Comparison of ENCODE assay signal across 21 mouse cellular contexts in the genomic region with DNA sequence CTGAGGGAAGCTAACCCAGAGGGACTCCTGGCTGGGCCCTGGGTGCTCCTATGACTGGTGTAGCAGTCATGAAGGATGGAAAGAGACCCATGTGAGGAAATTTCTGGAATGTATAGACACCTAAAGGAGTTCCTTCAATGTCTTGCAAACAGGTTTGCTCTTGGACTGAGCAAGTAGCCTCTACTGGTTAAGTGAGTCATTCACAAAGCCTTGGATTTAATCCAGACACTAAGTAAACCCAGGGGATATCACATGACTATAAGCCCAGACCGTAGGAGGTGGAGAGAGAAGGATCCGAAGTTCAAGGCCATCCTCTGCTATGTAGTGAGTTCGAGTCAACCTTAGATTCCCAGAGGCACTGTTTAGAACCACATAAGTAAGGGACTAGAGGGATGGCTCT.
DNase-seq lines count a peak whose midpoint lies in the region; ATAC-seq and TF ChIP-seq lines count a peak whose summit lies in the region.
"Had no signal": no experiment of that assay in that cellular context is flagged by ENCODE, and none has a peak within 500 bp of the region (broad histone marks: within the 10 kb centered on the region; RNA-seq: fewer than 3 reads in every experiment).

No protein-coding gene starts in this region.

- H3K79me3 ChIP-seq in C2C12 (ENCODE audit: low read depth): peaks cover 65% of the 10 kb centered on the region

- H3K27me3 ChIP-seq in liver, embryonic 12.5 days (replicated peaks): no peaks in the 10 kb centered on the region
- H3K27me3 ChIP-seq in C2C12 (ENCODE audit: control insufficient read depth, insufficient read depth, insufficient read length): no peaks in the 10 kb centered on the region
- H3K27me3 ChIP-seq: embryonic facial prominence, embryonic 15.5 days; hindbrain, embryonic 13.5 days had no signal

- 80% methylated on average over 3 of the region's 3 CpGs for WGBS in liver, embryonic 12.5 days (ENCODE audit: insufficient replicate concordance)

- H3ac ChIP-seq in C2C12 (ENCODE audit: control insufficient read depth, insufficient read length, low read depth): no peak overlapping the region

- no peaks in the 10 kb centered on the region for H3K9me3 ChIP-seq in liver, embryonic 12.5 days (replicated peaks)
- H3K9me3 ChIP-seq: embryonic facial prominence, embryonic 15.5 days; forebrain, embryonic 10.5 days; G1E; heart, embryonic 10.5 days; hindbrain, embryonic 13.5 days had no signal

- no peak overlapping the region for H3K9ac ChIP-seq in liver, embryonic 12.5 days
- H3K9ac ChIP-seq: embryonic facial prominence, embryonic 15.5 days; hindbrain, embryonic 13.5 days had no signal

- TF ChIP-seq CTCF in C2C12 (IDR thresholded peaks at IDR 0.05; ENCODE audit: control insufficient read depth, insufficient read depth, insufficient read length): no peak
- TF ChIP-seq CTCF in layer of hippocampus, adult 2 months (conservative IDR thresholded peaks at IDR 0.05): no peak

- H3K79me2 ChIP-seq in C2C12 (ENCODE audit: control insufficient read depth, insufficient read depth): peaks cover 100% of the 10 kb centered on the region

- H3K4me3 ChIP-seq in liver, embryonic 12.5 days: no peak overlapping the region
- no peak overlapping the region for H3K4me3 ChIP-seq in C2C12 (ENCODE audit: insufficient read depth, poor library complexity, severe bottlenecking)
- no peak overlapping the region for H3K4me3 ChIP-seq in layer of hippocampus, adult 2 months
- H3K4me3 ChIP-seq: embryonic facial prominence, embryonic 15.5 days; erythroblast, embryonic 14.5 days; forebrain, embryonic 10.5 days; gastrocnemius, adult 2 months; heart, embryonic 10.5 days; hindbrain, embryonic 13.5 days had no signal

- no peak overlapping the region for H3K4me2 ChIP-seq in liver, embryonic 12.5 days
- H3K4me2 ChIP-seq: embryonic facial prominence, embryonic 15.5 days; hindbrain, embryonic 13.5 days had no signal

- H3K27ac ChIP-seq in liver, embryonic 12.5 days: peak overlapping the region; percentile 21; the same call in 1 of the 2 replicates
- H3K27ac ChIP-seq in layer of hippocampus, adult 2 months: no peak overlapping the region
- H3K27ac ChIP-seq: embryonic facial prominence, embryonic 15.5 days; forebrain, embryonic 10.5 days; gastrocnemius, adult 2 months; hindbrain, embryonic 13.5 days; hindbrain, postnatal 0 days had no signal

- DNase-seq in adrenal gland, adult (ENCODE audit: inconsistent age in 2 of 2, low spot score in 1 of 2): peak; percentile 6 to 73
- no peak for DNase-seq in adrenal gland, postnatal 4 days (ENCODE audit: low spot score in 2 of 2)
- DNase-seq in liver (no peak), NIH3T3 (ENCODE audit: low read depth) (peak; percentile 59)
- no peak for DNase-seq in layer of hippocampus, adult 2 months (ENCODE audit: low spot score in 2 of 2)
- DNase-seq: cerebellum, adult 18-20 months; cerebellum, adult 9-11 months; embryo, embryonic 11 days; gastrocnemius, adult 2 months; gastrocnemius, postnatal 25 days; heart, postnatal 10 days had no signal

- 0 out of 2 replicates have a peak, but pooled peaks cover 17% of the 10 kb centered on the region for H3K36me3 ChIP-seq in liver, embryonic 12.5 days
- peaks cover 89% of the 10 kb centered on the region for H3K36me3 ChIP-seq in C2C12 (ENCODE audit: control insufficient read depth, insufficient read depth)
- H3K36me3 ChIP-seq: embryonic facial prominence, embryonic 15.5 days; forebrain, embryonic 10.5 days; heart, embryonic 10.5 days; hindbrain, embryonic 13.5 days had no signal

- peaks cover 48% of the 10 kb centered on the region for H3K4me1 ChIP-seq in liver, embryonic 12.5 days
- H3K4me1 ChIP-seq: embryonic facial prominence, embryonic 15.5 days; forebrain, embryonic 10.5 days; hindbrain, embryonic 13.5 days had no signal

- no peak for ATAC-seq in liver, embryonic 12.5 days
- ATAC-seq: forebrain, embryonic 14.5 days; hindbrain, postnatal 0 days had no signal

TF ChIP-seq in C2C12, 6 proteins besides CTCF, POLR2A, EP300 and RAD21:
- peak; percentile 28 for TF ChIP-seq USF1 (IDR thresholded peaks at IDR 0.05; ENCODE audit: low read depth)
- TF ChIP-seq MYOD1 (IDR thresholded peaks at IDR 0.05; ENCODE audit: control insufficient read depth, insufficient read length, low read depth): no peak
- no peak for TF ChIP-seq MYOG (IDR thresholded peaks at IDR 0.05; ENCODE audit: control insufficient read depth, extremely low read depth, insufficient read length)
- no peak for TF ChIP-seq MAX (IDR thresholded peaks at IDR 0.05)
- TF ChIP-seq FOSL1 (IDR thresholded peaks at IDR 0.05; ENCODE audit: insufficient read depth, low read length, poor library complexity, severe bottlenecking): no peak
- TF ChIP-seq CEBPB (IDR thresholded peaks at IDR 0.05; ENCODE audit: low read depth): no peak

Comparison
In these comparisons a context has a peak if more than half of its experiments do, and no peak if none do; other contexts are left out.
1. DNase-seq: peak in adrenal gland, adult (2 of 2) and NIH3T3 (single experiment); none in adrenal gland, postnatal 4 days (0 of 2), liver (single experiment) and layer of hippocampus, adult 2 months (0 of 2).